Mouse (Mus musculus): ENCODE measurements around the gene Dennd6b.

The Dennd6b gene

GRCm38 (mm10) chr15:89196313-89196706 lies at the start of gene Dennd6b:
Gene Dennd6b (minus strand): TSS chr15:89196496.
- DNase-seq = peak; percentile 100

GRCm38 (mm10) chr15:89241025-89241424 lies 44.7 kb upstream of the Dennd6b start:
- DNase-seq = peak; percentile 35

DNA sequence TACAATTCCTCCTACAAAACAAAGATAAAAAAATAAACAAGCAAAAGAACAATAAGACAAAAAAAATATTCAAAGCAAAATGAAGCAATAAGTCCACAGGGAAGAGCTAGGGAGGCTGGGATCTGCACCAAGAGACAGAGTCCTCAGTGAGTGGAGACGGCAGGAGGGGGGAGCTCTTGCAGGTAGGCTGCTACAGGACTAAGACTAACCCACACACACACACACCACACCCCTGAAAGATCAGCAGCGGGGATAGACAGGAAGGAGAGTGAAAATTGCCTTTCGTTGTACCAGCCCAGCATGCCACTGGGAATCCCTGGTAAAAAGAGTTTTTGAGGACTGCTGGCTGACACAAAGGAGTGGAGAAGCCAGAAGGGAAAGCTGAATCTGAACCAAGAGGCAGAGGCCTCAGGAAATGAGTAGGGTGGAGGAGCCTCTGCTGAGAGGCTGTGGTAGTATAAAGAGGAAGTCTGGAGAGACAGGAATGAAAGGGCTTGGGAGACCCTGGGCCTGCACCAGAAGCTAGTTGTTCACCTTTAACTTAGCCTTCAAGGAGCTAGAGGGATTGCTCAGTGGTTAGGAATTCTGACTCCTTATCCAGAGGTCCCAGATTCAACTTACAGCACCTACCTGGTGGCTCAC lies 43.6 kb upstream of the Dennd6b start:
- peak; percentile 92 for DNase-seq

GRCm38 (mm10) chr15:89234052-89234451 lies 37.8 kb upstream of the Dennd6b start:
- DNase-seq = peak; percentile 79

- peak; percentile 94 for DNase-seq
Measured at GRCm38 (mm10) chr15:89233586-89233985, 37.3 kb upstream of the Dennd6b start.

DNA sequence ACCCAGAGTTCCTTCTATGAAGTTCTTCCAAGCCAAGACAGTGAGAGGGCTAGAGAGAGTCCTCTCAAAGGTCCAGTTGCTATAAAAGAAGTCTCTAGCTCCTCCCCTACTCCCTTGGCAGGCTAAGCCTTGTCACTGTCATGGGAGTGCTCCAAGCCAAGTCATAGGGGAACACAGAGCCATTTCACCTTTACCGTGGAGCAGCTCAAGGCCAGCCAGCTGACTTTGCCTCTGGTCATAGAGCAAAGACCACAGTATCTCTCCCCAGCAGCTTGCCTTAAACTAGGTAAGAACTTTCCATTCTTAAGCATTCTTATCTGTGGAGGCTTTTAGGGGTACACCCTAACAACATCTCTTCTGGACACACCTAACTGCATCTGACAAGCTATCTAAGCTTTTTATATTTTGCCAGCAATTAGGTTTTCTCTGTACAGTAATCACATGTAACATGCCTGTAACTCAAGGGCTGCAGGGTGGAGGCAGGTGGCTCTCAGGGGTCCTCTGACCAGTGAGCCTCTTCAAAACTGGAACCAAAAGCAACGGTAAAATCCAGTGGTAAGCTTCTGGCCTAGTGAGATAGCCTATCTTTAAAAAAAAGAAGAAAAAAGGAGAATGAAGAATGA lies 19.4 kb upstream of the Dennd6b start:
- peak; percentile 97 for DNase-seq

- no peak for DNase-seq
Measured at GRCm38 (mm10) chr15:89214953-89215352, 18.7 kb upstream of the Dennd6b start.

- no peak for DNase-seq
Measured at GRCm38 (mm10) chr15:89213517-89213916, 17.2 kb upstream of the Dennd6b start.

DNA sequence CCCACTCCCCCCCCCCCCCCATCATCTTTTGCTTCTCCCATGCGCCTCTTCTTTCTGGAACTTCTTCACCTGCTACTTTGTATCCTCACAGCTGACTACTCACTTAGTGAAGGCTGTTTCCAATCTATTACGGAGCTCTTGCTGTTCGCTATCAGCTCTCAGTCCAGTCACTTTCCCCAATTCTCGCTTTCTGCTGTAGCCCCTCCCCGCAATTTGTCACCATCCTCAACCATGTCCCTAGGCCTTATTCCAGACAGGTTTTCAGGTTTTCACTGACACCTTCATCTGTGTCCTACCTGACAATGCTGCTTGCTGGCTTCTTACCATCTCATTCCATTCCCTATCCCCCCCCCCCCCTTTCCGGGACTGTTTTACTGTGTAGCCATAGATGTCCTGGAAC lies 16.2 kb upstream of the Dennd6b start:
- no peak for DNase-seq

GRCm38 (mm10) chr15:89211716-89212461 lies 15.6 kb upstream of the Dennd6b start:
- DNase-seq = peak; percentile 96

DNA sequence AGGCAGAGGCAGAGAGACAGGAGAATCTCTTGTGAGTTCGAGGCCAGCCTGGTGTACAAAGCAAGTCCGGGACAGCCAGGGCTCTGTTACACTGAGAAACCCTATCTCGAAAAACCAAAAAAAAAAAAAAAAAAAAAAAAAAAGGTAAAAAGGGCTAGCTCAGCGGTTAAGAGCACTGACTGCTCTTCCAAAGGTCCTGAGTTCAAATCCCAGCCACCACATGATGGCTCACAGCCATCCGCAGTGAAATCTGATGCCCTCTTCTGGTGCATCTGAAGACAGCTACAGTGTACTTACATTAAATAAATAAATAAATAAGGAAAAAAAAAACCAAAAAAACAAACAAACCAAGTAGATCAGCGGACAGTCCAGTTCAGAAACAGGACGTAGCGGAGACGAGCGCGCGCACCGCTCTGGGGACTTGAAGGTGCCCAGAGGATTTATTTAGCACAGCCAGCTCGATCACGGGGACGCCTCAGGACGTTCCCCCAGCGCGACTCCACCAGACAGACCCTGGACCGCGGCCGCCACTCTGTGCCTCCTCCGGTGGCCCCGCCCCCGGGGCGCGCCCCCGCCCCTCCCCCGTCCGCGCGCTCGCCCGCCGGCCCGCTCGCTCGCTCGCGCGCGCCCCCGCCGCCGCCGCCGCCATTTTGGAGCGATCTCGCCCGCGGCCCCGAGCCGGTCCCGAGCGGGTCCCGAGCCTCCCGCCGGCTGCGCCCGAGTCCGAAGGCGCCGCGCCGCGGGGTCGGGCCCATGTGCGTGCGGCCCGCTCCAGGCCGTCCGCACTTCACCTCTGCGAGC lies 14.8 kb upstream of the Dennd6b start, which contains the start of gene Ppp6r2:
Gene Ppp6r2, plus strand, starts transcription at position 639 of the 801 bp plus-strand sequence.
- peak; percentile 99 for DNase-seq

- peak; percentile 98 for DNase-seq
Measured at GRCm38 (mm10) chr15:89209886-89210761, 13.8 kb upstream of the Dennd6b start.

GRCm38 (mm10) chr15:89207457-89207856 lies 11.2 kb upstream of the Dennd6b start:
- no peak for DNase-seq

GRCm38 (mm10) chr15:89197056-89197455 lies 760 bp upstream of the Dennd6b start:
- peak; percentile 91 for DNase-seq

DNA sequence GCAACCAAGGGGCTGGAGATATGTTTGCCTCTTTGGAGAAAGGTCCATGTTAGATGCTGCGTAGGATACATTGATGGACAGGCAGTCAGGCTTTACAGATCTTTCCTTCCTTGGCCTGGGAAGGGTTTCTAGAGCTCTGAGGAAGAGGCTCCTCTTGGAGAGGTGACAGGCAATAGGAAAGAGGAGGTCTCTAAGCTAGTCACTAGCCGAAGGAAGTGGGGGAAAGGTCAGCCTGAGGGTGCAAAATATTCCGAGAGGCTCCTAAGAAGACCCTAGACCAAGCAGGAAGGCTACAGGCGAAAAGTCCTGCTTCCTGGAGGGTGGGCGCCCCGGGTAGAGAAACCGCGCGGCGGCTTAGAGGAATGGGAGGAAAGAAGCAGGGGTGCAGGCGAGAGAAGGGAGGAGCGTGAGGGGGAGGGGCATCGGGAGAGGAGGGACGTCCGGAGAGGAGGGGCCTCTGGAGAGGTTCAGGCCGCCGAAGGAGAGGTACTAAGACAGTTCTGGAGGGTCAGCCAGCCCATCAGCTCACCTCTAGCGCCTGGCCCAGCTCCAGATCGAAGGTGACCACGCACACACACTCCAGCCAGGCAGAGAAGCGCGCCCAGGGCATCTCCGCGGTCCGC lies 495 bp downstream of the Dennd6b start:
- peak; percentile 99 for DNase-seq

GRCm38 (mm10) chr15:89195261-89195681 lies 1.0 kb downstream of the Dennd6b start:
- peak; percentile 94 for DNase-seq

DNA sequence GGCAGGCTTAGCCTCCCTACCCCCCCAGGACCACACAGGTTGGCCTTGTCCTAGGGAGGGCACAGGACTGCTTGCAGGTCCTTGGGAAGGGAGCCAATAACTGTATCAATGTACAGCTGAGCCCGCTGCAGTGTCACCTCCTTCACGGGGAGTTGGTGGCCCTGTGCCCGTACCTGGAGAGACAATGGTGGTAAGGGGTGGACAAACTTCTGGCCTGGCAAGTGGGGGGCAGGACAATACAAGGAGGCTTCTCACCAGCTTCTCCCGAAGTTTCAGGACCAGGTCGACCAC lies 11.4 kb downstream of the Dennd6b start:
- no peak for DNase-seq

DNA sequence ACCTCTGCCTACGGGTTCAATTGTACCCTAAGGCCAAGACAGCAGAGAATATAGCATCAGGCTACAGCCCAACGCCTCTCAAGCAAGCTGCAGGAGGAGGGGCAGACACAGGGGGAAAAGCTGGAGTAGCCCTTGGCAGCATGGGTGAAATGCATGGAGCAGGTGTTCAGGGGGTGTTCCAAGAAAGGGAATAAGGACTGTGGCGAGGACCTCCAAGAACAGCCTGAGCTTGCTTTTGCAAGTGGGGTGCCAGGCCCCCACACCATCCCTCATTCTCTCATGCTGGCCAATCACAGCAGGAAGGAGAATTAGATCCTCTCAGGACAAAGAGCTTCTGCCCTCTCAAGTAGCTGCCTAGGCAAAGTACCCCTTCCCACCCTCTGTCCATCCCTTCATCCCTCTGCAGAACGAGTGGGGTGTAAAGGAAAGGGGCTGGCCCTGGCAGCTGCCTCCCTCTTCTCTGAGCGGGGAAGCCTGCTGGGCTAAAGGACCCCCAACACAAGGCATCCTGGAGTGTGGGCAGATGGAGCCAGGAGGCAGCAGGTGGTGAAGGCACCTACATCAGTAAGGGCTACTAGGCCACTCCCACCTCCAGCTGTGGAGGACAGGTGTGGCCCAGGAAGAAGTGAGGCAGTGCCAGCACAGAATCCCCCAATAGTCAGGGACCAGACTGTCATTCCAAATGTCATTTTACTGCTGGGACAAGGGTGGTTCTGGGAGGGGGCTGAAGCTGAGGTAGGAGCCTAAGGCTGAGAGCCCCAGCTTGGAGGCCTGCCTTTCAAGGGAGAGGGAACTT lies 12.0 kb downstream of the Dennd6b start:
- peak; percentile 90 for DNase-seq

GRCm38 (mm10) chr15:89182842-89183241 lies 13.5 kb downstream of the Dennd6b start:
- no peak for DNase-seq

DNA sequence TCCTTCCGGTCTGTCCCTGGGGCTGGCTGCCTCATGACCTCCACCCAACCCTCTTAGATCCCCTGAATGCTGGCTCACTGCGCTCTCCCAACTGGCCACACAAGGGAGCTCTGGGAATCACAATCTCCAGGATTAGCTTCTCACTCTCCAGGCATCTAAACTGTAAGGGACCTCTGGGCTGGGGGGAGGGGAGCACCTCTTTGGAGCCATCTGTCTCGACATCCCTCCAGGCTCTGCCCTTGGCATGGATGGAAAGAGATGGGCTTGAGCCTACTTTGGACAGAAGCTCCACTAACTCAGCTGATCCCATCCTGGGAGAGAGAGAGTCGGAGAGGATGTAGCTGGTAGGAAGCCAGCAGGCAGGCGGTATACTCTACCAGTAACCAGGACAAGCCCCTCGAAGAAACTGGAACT lies 14.0 kb downstream of the Dennd6b start:
- DNase-seq = peak; percentile 98

All from heart, adult 11 months (tissue).